Mouse (Mus musculus) spleen, postnatal 14 days (tissue): Measurements from ENCODE around the gene Pde4d.

Experiments
- DNase-seq, 2 experiments: peaks; one replicate each; pipeline ENCODE4 v3.0.0; 2021 to 2022; ENCODE audit warnings: low spot score in 2 of 2

Gene Pde4d

DNA sequence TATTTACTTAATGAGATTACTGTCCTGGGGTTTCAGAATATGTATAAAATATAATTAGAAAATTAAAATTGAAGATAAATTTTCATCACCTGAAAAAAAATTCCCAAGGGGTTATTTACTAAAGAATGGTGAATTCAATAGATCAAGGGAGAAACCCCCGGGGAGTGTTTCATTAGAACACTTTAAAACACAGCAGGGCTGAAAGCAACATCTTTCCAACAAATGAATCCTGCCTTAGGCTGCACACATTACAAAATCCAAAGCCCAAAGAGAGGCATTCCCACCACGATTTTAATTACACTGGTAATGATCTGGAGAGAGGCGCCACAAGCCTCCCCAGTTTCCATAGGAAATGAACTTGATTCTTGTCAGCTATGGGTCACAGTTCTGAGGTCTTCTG, 1205.6 kb downstream of the Pde4d start:
- DNase-seq = no peak

DNA sequence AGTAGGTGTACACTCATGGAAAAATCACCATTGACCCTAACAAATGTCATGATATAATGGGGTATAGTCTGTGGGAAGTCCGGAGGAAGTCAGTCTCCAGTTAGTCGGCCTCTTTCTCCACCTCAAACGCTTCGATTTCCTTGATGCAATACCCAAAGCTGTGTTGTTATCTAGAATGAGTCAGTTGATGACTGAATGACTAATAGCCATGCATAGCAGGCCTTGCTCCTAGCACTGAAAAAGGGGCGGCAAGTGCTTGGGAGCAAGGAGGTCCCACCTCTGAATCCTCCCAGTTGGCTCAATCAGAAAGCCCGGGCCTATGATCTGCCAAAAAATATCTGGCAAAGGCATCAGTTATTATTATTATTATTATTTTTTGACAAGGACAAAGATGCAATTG, 1209.4 kb downstream of the Pde4d start:
- no peak for DNase-seq

DNA sequence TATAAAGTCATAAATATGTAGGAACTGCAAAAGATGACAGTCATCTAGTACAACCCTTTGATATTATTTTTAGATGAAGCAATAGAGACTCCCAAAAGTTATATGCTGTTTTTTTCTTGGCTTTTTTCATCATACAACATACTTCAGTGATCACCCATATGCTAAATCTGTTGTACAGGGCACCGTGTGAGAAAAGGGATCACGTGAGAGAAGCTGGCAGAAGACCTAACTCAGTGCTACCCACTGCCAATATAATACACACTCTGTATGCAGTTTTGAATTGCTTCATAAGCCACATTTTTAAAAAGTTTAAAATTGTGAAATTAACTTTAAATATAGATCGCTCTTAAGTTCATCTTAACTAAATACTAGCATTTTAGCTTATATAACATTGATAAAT, 1211.6 kb downstream of the Pde4d start:
- no peak for DNase-seq

DNA sequence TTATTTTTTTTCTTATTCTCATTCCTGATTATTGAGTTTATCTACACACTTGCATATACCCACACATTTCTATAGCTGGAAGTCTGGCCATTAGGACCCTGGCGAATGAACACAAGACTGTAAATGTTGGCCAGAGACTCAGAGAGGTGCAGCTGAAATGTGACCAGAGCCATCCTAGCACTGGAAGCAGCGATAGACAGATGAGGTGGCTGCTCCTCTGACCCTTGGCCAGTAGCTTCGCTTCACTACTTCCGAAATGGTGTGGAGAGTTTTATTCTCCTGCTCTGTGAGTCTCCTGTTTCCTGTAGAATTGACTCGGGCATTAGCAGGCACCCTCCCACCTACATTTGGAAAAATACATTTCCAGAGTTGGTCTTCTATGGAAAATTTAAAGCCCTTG, 1212.4 kb downstream of the Pde4d start:
- no peak for DNase-seq

DNA sequence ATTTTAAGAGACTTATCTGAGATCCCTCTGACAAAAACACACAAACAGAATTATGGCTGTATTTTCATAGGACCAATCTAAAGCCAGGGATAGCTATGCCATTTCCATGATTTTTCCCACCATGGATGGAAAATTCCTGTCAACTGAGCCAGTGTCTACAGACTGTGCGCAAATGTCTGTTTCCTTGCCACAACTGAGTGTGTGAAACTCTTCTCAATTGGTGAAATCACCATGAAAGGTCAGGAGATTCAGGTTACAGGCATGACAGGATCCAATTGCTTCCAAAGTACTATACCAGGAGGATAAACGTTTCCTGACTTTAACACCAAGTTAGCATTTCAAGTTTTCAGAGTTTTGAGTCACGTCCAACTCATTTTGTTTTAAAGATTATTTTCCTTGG, 1213.0 kb downstream of the Pde4d start:
- DNase-seq = no peak

DNA sequence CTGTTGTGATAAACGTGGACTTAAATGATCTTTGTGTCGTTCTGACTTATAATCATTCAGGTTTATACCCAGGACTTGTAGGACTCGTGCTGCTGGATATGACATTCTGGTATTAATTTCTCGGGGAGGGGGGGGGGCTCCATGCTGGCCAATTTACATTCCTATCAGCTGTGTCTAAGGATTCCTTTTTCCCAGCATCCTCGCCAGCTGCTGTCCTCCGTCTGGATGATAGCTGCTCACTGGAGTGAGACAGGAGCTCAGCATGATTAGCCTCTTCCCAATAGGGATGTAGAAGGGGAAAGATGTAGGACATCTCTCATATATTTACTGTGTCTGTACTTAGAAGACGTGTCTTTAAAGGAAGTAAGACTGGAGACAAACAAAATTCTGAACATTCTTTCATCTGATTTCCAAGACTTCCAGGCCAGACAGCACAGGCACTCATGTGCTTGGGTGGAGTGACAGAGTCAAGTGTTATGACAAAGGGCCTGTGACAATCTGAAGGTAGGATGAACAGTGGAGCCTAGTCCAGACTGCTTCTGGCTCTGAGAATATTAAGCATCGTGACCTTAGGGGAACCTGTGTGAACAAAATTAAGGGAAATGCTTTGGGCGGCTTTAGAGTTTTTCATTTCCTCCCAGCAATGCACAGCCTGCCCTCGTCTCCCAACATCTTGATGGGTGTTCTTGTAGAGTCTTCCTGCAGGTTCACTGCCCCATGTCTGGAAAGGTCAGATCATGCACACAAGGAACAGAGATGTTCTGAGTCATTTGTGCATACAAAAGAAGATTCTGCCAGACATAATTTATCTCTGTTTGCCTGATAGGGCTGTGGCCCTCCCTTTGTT, 1215.4 kb downstream of the Pde4d start:
- no peak for DNase-seq

DNA sequence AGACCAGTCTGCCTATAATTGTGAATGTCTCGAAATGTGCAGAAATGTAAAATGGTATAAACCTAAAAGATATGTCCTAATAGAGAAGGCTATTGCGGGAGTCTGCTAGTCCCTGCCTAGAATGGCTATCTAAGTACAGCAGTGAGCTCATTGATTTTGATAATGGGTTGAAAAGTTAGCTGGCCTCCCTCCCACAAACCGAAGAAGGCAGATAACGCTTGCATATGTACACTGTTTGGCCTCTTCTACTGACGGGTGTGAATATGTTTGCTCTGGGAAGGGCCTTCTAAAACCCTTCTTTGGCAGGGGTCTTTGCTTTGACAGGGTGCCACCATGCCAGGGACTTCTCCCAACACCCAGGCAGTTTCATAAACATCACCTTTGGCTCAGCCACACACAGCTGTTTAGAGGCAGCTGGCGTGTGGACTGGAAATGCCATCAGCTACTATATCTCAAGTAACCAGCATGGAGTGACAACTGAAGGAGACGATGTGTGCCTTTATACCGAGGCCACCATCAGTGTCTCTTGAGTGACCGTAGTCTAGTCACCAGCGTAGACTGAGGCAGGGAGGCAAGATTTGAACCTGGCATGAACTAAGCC, 1216.2 kb downstream of the Pde4d start:
- DNase-seq = no peak

DNA sequence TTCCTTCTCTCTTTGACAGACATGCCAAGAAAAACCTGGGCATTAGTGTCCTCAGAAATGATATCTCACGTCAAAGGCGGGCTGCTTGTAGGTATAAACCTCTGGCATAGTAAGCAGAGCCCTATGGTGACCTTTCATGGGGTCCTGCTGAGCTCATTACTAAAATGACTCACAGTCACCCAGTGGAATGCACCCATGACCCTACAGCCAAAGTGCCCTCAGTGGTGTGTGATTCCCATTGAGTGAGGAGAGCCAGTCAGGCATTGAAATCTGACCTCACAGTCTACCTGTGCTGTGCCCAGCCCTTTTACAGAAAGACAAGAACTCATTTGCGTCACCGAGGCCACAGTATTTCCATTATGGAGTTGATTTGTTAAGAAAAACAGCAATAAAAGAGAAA, 1220.2 kb downstream of the Pde4d start:
- DNase-seq = no peak

DNA sequence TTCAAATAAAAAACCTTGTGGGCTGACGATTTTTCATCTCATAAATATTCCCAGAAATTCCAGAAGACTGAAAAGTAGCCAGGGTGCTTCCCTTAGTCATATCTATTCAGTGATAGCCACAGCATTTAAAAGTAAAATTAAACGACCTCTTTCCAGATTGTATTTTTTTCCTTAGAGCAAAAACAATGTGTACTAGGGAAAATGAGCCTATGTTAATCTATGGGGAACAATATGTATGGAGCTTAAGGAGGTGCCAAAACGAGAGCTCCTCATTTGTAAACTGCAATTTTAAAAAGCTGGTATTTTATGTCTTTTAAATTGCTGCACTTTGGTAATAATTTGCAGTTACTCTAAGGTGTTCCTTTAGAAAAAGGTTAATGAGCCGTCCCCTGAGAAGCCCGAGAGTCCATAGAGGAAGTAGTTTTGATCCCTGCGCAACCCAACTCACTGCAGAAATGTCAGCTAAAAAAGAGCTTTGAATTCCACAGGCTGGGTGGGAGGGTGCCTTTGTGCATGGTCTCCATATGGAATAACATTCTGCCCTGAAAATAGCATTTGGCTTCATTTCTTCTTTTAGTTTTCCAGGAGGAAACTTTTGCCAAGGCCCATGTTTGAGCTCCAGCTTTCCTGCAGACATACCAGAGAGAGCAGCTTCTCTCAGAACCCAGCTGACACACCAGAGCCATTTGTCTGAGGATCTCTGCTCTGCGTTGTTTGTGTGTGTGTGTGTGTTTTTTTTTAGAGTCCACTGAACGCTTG, 1222.0 kb downstream of the Pde4d start:
- no peak for DNase-seq

DNA sequence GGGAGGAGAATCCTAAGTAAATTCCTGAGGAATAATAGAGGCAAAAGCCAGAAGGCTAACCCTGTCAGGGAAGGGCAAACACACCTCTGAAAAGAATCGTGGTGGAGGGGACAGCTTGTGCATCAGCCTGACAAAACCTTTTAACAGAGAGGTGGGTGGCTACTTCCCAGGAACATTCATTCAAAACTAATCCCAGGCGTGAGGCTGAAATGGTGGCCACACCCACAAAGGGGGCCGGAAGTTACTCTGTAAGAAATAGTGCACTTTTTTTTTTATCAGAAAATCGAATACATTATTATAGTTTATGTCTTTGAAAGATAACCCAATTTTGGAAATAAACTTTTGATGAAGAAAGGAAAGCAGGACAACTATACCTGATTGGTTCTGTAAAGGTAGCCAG, 1227.3 kb downstream of the Pde4d start:
- DNase-seq = no peak

DNA sequence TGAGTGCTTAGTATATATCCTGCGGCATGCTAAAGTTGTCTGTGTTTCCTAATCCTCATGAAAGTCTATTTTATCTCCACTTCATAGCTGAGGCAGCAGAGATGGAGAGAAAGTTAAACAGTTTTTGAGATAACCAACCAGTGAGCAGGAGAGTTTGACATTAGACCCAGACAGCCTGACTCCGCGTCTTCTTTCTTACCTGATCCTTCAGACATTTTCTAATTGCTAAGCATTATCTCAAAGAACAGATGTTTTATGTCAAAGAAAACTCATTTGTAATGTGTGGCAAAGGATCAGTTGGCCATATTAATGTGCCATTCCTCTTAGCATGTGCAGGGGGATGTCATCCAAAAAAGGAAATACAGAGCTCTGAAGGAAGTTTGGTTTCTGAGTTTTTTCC, 1227.9 kb downstream of the Pde4d start:
- no peak for DNase-seq

DNA sequence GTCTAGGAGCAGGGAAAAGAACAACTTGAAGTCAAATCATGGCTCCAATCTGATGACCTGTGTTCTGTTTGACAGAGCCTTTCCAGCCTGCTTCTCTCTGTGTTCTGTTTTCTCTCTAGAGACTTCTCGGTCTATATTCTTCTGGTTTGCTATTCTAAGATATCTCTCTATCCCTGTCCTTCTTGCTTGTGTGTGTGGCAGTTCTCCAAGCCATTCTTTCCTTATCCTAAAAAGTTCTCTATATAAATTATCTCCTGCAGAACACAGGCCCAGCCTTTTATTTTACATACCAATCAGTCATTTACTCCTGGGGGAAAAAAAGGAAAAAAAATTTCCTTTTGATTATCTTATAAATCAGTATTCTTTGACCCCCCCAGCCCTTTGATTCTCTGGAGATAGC, 1229.2 kb downstream of the Pde4d start:
- no peak for DNase-seq

DNA sequence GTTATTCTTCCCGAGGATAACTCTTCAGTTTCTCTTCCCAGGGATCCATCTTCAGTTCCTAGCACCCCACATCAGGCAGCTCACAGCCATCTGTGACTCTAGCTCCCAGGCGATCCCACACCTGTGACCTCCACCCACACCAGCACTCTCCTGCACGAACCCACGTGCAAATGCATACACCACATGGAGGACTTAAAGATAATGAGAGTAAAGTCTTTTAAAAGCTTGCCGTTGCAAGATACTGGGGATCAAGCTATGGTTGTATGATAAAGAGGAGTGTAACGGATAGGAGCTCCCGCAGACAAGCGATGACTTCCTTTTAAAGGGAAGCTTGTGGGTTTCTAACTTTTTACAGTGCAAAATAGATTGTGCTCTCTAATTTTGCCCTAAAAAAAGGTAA, 1230.5 kb downstream of the Pde4d start:
- no peak for DNase-seq

DNA sequence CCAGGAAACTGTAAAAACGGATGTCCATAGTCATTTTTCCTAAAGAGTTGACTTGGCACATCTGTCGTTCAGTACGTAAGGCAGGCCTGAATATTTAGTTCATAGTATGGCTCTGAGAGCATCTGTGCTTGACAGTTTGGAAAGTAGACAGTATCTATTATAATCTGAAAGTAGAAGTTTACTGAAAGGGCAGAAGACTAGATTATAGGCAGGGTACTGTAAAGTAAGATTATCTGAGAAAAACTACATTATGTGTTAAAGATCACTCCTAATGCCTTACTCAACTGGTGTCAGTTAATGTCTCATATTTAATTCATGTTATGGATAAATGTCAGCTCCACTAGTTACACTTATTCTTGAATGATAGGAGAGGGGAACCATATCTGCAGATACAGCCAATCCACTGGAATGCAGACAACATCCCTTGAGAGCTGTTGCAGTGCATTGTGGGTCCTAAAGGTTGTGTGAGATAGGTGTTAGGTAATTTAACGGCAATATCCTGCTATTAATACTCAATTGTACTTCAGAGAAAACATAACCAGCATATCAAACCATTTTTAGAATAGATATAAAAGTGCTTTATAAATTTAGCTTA, 1232.0 kb downstream of the Pde4d start:
- DNase-seq = no peak

DNA sequence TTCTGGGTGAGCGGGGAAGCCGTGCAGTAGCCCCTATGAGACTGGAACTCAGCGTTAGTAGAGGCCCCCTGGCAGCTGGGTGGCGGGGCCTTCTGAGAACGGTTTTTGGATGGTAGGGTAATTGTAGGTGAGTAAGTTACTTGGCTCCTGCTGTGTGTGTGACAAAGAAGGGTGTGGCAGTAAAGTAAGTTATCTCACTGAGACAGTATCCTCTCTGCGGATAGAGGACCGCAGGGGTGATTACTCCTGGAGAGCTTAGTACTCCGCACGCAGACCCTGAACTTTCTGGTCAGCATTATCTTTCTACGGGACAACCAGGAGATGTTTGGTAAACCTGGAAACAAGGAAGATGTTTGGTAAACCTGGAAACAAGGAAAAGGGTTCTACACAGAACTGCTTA, 1233.3 kb downstream of the Pde4d start:
- no peak for DNase-seq

DNA sequence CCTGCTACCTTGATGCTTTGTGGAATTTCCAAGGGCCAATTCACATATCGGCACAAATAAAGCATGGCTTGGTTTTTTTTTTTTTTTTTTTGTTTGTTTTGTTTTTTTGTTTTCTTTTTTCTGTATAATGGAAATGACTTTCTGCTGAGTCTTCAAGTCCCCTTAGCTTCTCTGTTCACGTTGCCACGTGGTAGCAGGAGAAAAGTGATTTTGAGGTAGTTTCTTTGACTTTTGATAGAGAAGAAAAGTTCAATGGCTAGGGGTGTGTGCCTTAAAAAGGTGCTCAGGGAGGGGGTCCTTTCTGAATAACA, 1235.2 kb downstream of the Pde4d start:
- DNase-seq = no peak

DNA sequence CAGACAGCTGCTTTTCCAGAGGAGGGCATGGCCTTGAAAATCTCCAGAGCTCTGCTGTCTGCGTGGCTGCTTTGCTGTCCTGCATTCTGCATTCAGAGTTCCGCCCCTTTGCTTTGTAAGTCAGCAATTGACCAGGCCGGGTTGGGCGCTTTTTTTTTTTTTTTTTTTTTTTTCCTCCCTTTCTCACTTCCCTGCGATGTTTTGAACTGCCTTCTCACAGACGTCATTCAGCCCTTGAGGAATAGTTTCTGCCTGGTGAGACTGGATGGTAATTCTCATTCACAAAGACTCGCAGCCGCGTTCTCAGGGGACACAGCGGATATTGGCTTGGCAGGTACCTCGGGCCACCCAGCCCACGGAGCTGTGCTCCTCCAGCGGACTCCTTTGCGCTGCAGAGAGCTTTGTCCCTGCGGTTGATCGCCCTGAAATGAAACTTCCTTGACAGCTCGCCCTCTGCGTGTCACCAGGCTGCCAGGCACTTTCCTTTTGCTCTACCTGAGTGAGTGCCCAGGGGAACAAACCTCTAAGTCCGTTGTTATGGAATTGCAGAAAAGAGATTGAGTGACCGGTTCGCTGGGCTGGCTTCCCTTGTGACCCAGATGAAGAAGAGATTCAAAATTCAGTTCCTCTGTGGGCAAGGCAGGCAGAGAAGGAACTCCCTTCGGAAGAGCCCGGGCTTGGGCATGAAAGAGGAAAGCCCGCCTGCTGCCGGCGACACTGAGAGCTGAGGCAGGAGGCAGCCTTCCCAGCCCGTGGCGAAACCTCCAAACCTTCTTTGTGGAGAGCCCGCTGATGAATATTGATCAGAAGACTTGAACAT, 1235.8 kb downstream of the Pde4d start:
- peak; percentile 29 to 41 for DNase-seq

DNA sequence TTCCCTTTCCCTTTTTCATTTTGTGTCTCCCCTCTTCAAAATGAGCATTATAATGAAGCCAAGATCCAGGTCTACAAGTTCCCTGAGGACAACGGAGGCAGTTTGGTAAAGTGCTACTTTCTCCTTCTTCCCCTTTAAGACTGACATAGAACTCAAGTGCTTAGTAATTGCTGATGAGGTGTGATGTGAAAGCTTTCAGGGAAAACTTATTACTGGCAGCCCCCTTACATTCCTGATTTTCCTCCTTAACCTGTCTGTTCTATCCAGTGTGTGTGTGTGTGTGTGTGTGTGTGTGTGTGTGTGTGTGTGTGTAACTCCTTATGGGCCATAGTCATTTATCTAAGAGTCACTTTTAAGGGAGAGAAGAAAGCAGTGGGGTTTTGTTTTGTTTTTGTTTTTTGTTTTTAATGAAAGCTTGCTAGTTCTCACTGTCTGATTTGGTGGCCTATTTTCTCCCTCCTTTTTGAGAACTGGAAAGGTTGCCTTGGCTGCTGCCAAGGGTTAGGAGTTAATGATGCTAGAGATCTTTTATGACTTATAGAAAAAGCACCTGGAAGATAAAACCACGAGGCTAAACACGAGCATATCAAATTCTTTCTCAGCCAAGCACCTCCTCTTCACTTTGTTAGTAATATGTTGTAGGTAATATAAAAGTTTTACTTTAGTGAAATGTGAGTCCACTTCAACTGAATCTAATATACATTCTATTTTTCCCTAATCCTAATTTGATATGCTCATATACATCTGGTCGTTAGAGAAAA, 1236.5 kb downstream of the Pde4d start:
- no peak for DNase-seq

DNA sequence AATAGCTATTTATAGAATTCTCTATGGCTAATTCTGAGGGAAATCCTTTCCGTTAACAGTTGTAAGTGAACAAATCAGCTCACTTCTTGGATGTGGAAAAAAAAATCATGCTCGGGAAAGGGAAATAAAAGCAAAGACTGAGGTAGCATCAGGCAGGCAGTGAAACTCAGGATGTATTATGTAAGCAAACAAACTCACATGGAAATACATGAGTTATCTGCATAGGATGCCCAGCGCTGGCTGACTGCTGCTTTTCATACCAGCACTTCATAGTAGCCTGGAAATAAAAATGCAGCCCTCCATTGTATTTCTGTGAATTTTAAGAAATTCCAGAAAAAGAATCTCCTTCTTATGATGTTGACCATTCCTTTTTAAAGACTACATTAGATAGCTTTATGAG, 1237.2 kb downstream of the Pde4d start:
- no peak for DNase-seq

DNA sequence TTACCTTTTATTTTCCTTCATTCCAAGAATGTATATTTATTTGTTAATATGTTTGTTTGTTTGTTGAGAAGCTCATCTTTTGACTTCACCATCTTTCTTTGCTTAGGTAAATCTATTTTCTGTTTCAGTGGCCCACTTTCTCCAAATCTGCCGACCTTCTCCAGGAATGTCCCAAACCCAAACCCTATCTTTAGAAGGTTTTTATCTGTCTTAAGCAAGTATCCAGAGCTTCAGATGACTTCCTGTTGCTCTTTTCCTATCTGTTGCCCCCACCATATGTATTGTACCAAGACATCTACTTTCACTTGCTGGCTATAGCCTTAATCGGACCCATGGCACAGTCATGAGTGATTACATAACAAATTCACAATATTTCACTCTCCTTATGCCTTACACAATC, 1238.4 kb downstream of the Pde4d start:
- no peak for DNase-seq

DNA sequence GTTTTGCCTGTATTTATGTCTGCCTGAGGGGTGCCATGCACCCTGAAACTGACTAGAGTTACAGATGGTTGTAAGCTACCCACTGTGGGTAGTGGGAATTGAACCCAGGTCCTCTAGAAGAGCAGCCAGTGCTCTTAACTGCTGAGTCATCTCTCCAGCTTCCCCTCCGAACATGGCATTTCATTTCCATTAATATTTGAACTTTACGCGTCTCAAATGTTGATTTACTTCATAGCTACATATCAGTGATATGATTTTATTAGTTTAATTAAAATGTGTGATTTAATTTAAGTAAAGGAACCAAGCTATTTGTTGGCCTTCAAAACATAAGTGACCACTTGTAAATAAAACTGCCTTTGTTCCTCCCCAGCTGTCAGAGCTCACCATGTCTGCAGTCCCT, 1239.4 kb downstream of the Pde4d start:
- DNase-seq = no peak
